Mouse (Mus musculus) cortical plate, adult 2 months (tissue): Measurements from ENCODE around the gene Mrpl12.

ENCODE experiments used
- CTCF ChIP-seq: fragments of 200-500 bp; IDR thresholded peaks from 2 replicates; pipeline ENCODE4 v1.5.1; 2011; ENCODE audit warnings: mild to moderate bottlenecking, control low read depth, low read length; ENCODE audit not compliant: insufficient read depth; ENCODE audit errors: extremely low read depth
- POLR2A ChIP-seq: fragments of 200-500 bp; IDR thresholded peaks from 2 replicates; pipeline ENCODE4 v1.6.1; 2011; ENCODE audit warnings: mild to moderate bottlenecking, low read length, control low read depth; ENCODE audit not compliant: insufficient read depth; ENCODE audit errors: extremely low read depth

DNA sequence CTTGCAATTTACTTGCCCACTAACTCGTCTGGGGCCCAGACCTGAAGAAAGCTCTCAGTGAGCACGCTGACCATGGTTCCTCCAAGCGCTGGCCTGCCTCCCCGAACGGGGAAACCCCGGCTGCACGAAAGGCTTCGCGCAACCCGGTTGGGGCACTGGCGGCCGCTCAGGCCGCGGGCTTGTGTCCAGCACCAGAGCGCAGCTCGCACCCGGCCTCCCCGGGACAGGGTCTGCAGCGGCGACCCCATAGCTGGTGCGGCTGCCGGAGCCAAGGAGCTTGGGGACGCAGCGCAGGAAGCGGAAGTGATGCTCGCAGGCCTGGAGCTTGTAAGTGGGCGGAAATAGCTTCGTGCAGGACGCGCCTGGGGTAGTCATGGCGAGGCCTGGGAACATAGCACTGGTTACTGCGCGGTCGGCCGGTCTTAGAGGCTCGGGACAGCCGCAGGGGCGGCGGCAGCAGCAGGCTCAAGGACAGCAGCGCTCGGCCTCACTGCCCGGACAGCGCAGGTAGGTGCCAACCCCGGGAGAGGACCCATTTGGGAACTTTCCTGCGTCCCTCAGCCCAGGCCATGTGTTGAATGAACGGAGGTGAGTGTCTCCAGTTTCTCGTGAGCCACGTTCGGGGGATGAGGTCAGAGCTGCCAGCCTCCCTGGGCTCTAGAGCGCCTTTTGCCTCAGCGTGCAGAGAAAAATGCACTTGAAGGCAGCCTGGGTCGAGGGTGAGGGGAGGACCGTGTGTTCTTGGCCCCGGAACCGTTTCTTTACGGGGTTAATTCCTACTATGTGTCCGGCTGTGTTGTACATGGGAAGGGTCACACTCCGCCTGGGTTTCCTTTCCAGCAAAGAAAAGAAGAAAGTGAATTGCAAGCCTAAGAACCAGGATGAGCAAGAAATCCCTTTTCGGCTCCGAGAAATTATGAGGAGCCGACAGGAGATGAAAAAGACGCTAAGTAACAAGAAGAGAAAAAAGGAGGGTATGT, 26.4 kb upstream of the Mrpl12 start, which contains the start of the genes Oxld1 and Ccdc137:
- peak; percentile 87 for TF ChIP-seq POLR2A
- TF ChIP-seq CTCF, result no peak
